Mouse (Mus musculus): ENCODE results near the gene Ryr1. TPM values are rescaled to one million over a fixed set of nuclear protein-coding genes. Genes with fewer than 3 reads are reported as not detected.

The Ryr1 gene
- not detected for total RNA-seq (2023)

DNA sequence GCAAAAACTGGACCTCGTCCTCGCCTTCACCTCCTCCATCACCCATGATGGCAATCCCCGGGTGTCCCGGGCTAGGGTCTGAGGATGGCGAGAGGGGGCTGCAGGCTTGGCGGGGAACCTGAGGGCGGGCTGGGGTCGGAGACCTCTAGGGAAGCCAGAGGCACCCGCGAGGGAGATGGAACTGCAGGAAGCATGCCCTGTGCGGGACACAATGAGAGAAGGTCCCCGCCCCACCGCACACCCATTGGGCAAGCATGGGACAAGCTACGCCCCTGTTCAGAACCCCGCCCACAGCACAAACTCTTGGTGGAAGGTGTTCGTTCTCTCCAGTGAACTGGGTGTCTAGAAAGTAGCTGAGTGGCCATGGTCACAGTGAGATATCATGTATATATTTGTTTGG is at the start of gene Ryr1:
Ryr1 (minus strand) TSS at position 210 of the 400 bp plus-strand sequence.

DNA sequence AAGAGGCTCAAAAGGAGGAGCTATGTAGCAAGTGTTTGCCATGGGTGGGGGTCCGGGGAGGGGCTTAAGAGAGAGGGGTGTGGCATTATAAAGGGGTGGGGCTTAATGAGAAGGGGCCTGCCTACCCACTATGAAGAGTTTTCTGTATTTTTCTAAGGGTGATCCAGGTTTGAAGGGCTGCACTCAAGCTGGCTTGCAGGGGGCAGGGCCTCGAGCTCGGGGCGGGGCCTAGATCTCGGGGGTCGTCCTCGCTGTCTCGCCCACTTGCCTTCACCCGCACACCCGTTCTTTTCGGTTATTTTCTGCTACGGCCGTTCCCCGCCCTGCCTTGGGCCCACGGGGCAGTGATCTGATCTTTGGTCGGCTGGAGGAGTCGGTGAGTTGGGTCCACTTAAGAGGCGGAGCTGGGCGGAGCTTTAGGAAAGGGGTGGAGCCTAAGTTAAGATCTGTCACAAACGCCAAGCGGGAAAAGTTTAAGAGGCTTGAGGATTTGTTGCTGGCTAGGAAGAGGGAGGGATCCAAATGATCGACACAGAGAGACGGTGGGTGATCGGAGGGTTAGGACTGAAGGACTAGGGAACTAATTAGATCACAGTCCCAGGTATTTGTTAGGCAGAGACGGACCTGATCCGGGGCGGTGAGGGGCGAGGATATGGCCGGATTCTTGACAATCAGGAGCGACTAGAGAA is 45.2 kb upstream of the Ryr1 start, which contains the start of the genes Ggn and Spred3:
Ggn (plus strand) TSS at position 145 of the 689 bp plus-strand sequence.
Spred3 (minus strand) TSS at position 346 of the 689 bp plus-strand sequence.

DNA sequence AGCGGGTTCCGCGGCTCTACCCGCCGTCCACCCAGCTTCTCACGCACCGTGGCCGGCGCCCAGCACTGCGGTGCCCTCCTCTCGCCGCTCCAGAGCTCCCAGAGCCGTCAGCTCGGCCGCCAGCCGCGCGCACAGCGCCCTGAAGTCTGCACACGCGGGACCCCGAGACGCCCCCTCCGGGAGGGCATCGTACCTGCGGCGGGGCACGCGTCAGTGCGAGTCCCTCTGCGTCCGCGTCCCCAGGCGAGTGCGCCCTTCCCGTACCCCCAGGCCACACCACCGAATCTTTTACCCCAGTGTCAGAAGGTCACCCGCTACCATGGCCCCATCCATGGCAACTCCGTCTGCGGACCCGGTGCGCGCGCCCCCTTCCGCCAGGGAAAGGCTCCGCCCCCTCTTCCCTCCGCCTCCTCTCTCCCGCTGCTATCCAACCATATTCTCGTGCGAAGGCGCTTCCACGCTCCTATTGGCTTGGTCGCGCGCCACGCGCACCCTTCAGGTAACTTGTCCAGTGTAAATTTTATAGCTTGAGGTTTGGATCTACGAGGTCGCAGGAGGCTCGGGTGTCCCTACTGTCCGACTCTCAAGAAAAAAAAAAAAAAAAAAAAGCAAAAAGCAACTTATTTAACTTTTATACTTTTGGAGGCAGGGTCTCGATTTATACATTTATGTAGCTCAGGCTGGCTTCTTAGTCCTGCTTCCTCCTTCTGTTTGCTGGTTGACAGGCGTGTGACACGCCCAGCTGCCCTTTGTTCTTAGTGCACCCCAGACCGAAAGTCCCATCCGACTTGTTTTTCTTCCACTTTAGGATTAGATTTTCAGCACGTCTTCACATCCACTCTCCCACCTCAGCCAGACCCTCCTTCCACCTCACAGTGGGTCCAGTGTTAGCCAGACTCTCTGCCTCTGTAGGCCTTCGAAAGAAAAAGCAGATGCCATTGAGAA is 31.1 kb upstream of the Ryr1 start, which contains the start of gene Fam98c:
Fam98c (minus strand) TSS at position 397 of the 945 bp plus-strand sequence.

DNA sequence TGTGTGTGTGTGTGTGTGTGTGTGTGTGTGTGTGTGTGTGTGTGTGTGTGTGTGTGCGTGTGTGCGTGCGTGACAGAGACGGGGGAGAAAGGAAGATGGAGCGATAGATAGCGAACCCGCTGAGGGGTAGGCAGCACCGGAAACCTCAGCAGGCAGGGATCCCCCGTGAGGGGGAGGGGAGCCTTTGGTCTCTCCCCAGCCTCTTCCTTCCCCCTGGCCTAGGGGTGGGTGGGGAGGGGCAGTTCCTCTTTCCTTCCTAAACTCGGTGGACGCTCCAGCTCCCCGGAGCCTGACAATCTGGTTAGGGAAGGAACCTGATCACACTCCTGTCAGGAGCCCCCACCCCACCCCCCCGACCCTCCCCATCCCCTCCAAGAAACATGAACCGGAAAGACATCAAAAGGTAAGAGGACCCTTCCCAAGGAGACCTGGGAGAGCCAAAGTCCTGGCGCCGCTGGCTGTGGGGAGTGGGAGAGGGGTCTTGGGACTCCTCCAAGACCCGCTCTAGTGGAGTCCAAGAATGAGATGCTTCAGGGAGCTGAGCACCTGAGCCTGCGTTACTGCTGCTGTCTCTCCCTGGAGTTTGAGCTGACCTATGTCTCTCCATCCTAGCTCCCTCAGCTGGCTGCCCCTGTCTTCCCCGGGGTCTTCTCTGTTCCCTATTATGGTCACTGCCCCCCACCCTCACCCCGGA is 9.9 kb upstream of the Ryr1 start, which contains the start of gene Rasgrp4:
Rasgrp4 (plus strand) TSS at position 159 of the 694 bp plus-strand sequence.

GRCm38 (mm10) chr7:28981651-28982273 is 143.2 kb downstream of the Ryr1 start, which contains the start of the genes Eif3k and Map4k1:
Gene Eif3k (minus strand): TSS chr7:28981864.
Gene Map4k1 (plus strand): TSS chr7:28982050.

DNA sequence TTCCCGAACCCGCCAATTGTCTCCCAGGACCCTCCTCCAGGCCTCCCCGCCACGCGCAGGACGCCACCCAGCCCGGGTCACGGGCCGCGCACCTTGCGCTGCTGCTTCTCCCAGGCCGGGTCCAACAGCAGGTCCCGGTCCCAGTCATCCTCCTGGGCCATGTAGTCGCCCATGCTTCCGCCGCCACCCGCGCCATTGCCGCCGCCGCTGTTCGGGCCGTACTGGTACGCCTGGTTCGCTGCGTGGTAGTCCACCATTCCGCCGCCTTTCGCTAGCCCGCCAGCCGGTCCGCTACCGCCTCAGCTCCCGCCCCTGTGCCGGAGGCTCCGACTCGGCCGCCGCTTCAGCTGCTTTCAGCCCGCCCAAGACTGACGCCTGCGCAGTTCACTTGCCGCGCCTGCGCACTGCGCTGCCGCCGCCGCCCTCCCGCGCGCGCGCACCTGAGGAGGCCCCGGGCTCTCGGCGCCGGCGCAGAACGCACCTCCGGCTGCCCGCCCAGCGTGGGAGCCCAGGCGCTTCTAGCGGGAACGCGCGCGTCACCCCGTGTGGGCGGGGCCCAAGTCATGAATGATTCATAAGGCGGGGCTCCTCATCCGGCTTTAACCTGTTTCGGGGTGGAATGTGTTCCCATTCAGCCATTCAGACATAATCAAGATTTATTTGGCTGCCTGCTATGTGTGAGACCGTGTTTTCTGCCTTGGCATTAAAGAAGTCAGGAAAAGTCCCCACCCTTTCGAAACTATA is 162.9 kb downstream of the Ryr1 start, which contains the start of gene Actn4:
Actn4 (minus strand) TSS at position 414 of the 744 bp plus-strand sequence.

Other genes starting within 250 kb of the Ryr1 start
- gene Capn12, start 243.8 kb downstream of the Ryr1 start, total RNA-seq (2023) = not detected
- 172 TPM for gene Actn4, start 162.8 kb downstream of the Ryr1 start, total RNA-seq (2023)
- 306 TPM for gene Eif3k, start 143.3 kb downstream of the Ryr1 start, total RNA-seq (2023)
- gene Map4k1, start 143.1 kb downstream of the Ryr1 start, total RNA-seq (2023) = 83.2 TPM
- 2.9 TPM for gene Rasgrp4, start 9.7 kb upstream of the Ryr1 start, total RNA-seq (2023)
- 36.9 TPM for gene Fam98c, start 31.1 kb upstream of the Ryr1 start, total RNA-seq (2023)
- not detected for gene Ggn, start 45.0 kb upstream of the Ryr1 start, total RNA-seq (2023)
- 1.0 TPM for gene Spred3, start 45.2 kb upstream of the Ryr1 start, total RNA-seq (2023)
- gene Psmd8, start 55.5 kb upstream of the Ryr1 start, total RNA-seq (2023) = 152 TPM
- gene Catsperg1, start 88.9 kb upstream of the Ryr1 start, total RNA-seq (2023) = 0.77 TPM
- 1.3 TPM for gene Kcnk6, start 107.3 kb upstream of the Ryr1 start, total RNA-seq (2023)
- 23.8 TPM for gene Yif1b, start 113.2 kb upstream of the Ryr1 start, total RNA-seq (2023)
- gene 2200002D01Rik, start 123.3 kb upstream of the Ryr1 start, total RNA-seq (2023) = 1.2 TPM
- gene Spint2, start 156.7 kb upstream of the Ryr1 start, total RNA-seq (2023) = 78.7 TPM
- gene Ppp1r14a, start 164.1 kb upstream of the Ryr1 start, total RNA-seq (2023) = 1.8 TPM
- not detected for gene Dpf1, start 178.8 kb upstream of the Ryr1 start, total RNA-seq (2023)

Measured in CD4-positive naive resting alpha-beta T cell, adult 57 days (primary cell).